Mouse (Mus musculus): ENCODE data around the gene Vrk1. TPM values are rescaled to one million over a fixed set of nuclear protein-coding genes. Genes with fewer than 3 reads are reported as not detected.

The Vrk1 gene
- total RNA-seq, 4 experiments from 2014 or later = 16.4 to 18.0 (median 17.4) TPM

- peak; percentile 56 for DNase-seq
These were observed 8.3 kb upstream of the Vrk1 start for GRCm38 (mm10) chr12:106001775-106002174.

GRCm38 (mm10) chr12:106004719-106005118 is 5.3 kb upstream of the Vrk1 start:
- no peak for DNase-seq

- DNase-seq = no peak
These were observed 3.8 kb upstream of the Vrk1 start for GRCm38 (mm10) chr12:106006218-106006617.

GRCm38 (mm10) chr12:106008348-106009050 is 1.5 kb upstream of the Vrk1 start:
- DNase-seq = no peak

GRCm38 (mm10) chr12:106009122-106009870 is 732 bp upstream of the Vrk1 start:
- DNase-seq = no peak

GRCm38 (mm10) chr12:106012161-106012560 is 2.1 kb downstream of the Vrk1 start:
- no peak for DNase-seq

GRCm38 (mm10) chr12:106016265-106017012 is 6.4 kb downstream of the Vrk1 start:
- DNase-seq = no peak

- no peak for DNase-seq
These were observed 10.0 kb downstream of the Vrk1 start for GRCm38 (mm10) chr12:106020063-106020462.

- no peak for DNase-seq
These were observed 13.6 kb downstream of the Vrk1 start for GRCm38 (mm10) chr12:106023652-106024051.

GRCm38 (mm10) chr12:106025416-106025815 is 15.4 kb downstream of the Vrk1 start:
- peak; percentile 34 for DNase-seq

- no peak for DNase-seq
These were observed 16.5 kb downstream of the Vrk1 start for GRCm38 (mm10) chr12:106026385-106027134.

GRCm38 (mm10) chr12:106027372-106027771 is 17.3 kb downstream of the Vrk1 start:
- no peak for DNase-seq

GRCm38 (mm10) chr12:106029582-106029981 is 19.6 kb downstream of the Vrk1 start:
- DNase-seq = no peak

- DNase-seq = no peak
These were observed 20.2 kb downstream of the Vrk1 start for GRCm38 (mm10) chr12:106030146-106030745.

GRCm38 (mm10) chr12:106030796-106031195 is 20.8 kb downstream of the Vrk1 start:
- DNase-seq = no peak

- DNase-seq = no peak
These were observed 21.9 kb downstream of the Vrk1 start for GRCm38 (mm10) chr12:106031916-106032315.

- DNase-seq = no peak
These were observed 22.3 kb downstream of the Vrk1 start for GRCm38 (mm10) chr12:106032361-106032760.

GRCm38 (mm10) chr12:106034267-106034666 is 24.2 kb downstream of the Vrk1 start:
- no peak for DNase-seq

- DNase-seq = no peak
These were observed 24.7 kb downstream of the Vrk1 start for GRCm38 (mm10) chr12:106034761-106035160.

GRCm38 (mm10) chr12:106040259-106040658 is 30.2 kb downstream of the Vrk1 start:
- no peak for DNase-seq

- no peak for DNase-seq
These were observed 36.2 kb downstream of the Vrk1 start for GRCm38 (mm10) chr12:106046143-106046795.
